Mouse (Mus musculus) liver, embryonic 11.5 days (tissue): Measurements from ENCODE around the gene 4933400A11Rik. TPM values are rescaled to one million over a fixed set of nuclear protein-coding genes. Genes with fewer than 3 reads are reported as not detected.

Source experiments
- ATAC-seq: fragments of 200-750 bp; cut with Nextera tagmentation; replicated peaks from 2 replicates; pipeline ENCODE4 v1.8.0; 2017; ENCODE audit warnings: moderate number of reproducible peaks, mild to moderate bottlenecking, moderate TSS enrichment, moderate library complexity; ENCODE audit not compliant: low FRiP score
- DNase-seq: peaks from one replicate; pipeline ENCODE4 v3.0.0-alpha.2; 2017; ENCODE audit warnings: low spot score
- H3K27ac ChIP-seq: fragments of 300-500 bp; sonication (generic); 2 replicates; pipeline ENCODE4 v1.5.1; 2014; ENCODE audit warnings: mild to moderate bottlenecking, low read depth, low read length, control low read depth
- H3K27me3 ChIP-seq: fragments of 300-500 bp; sonication (generic); replicated peaks from 2 replicates; pipeline ENCODE4 v1.6.1; 2014; ENCODE audit warnings: low read length, mixed read lengths; ENCODE audit not compliant: control insufficient read depth, insufficient read depth
- H3K36me3 ChIP-seq: fragments of 300-500 bp; sonication (generic); 2 replicates; pipeline ENCODE4 v1.6.1; 2014; ENCODE audit warnings: mild to moderate bottlenecking, low read length, moderate library complexity, mixed read lengths; ENCODE audit not compliant: control insufficient read depth, insufficient read depth
- H3K4me1 ChIP-seq: fragments of 300-500 bp; sonication (generic); replicated peaks from 2 replicates; pipeline ENCODE4 v1.6.1; 2014; ENCODE audit warnings: low read length, mixed read lengths; ENCODE audit not compliant: control insufficient read depth, insufficient read depth
- H3K4me2 ChIP-seq: fragments of 300-500 bp; sonication (generic); 2 replicates; pipeline ENCODE4 v1.6.1; 2014; ENCODE audit warnings: mild to moderate bottlenecking, control low read depth, moderate library complexity
- H3K4me3 ChIP-seq: fragments of 300-500 bp; sonication (generic); 2 replicates; pipeline ENCODE4 v1.5.1; 2014; ENCODE audit warnings: low read depth, low read length, control low read depth
- H3K9ac ChIP-seq: fragments of 300-500 bp; sonication (generic); 2 replicates; pipeline ENCODE4 v1.6.1; 2014; ENCODE audit warnings: low read depth, low read length, control low read depth
- H3K9me3 ChIP-seq: fragments of 300-500 bp; sonication (generic); 2 replicates; pipeline ENCODE4 v1.6.1; 2016; ENCODE audit warnings: low read length, inconsistent platforms, mixed read lengths; ENCODE audit not compliant: control insufficient read depth
- WGBS: fragments of 180-500 bp; shearing (Covaris S2); extraction: QIAGEN DNeasy Blood & Tissue Kit; methylation state at CpG from one replicate; pipeline ENCODE4 v1.1.7; 2014; 5-methylcytosine and 5-hydroxymethylcytosine counted together
- polyA plus RNA-seq: library from polyadenylated mRNA; unstranded; fragments of >200 nt; fragmentation: Nextera tagmentation; extraction: Ambion mirVana; gene quantifications from 2 replicates; pipeline ENCODE4 v1.2.1, GENCODE M21; 2014

4933400A11Rik gene
- polyA plus RNA-seq = not detected in 2 replicates

- no peak within 1 kb of the TSS for H3K4me2 ChIP-seq
- no peaks in the 10 kb centered on the region for H3K9me3 ChIP-seq
- ATAC-seq (no peak), DNase-seq (no peak)
- H3K27ac ChIP-seq = no peak within 1 kb of the TSS
- no peaks in the 10 kb centered on the region for H3K36me3 ChIP-seq
- WGBS = 71% methylated on average over 3 of the region's 3 CpGs
- no peaks in the 10 kb centered on the region for H3K4me1 ChIP-seq
- no peak within 1 kb of the TSS for H3K4me3 ChIP-seq
- H3K27me3 ChIP-seq = no peaks in the 10 kb centered on the region; the same call in 1 of the 2 replicates
- H3K9ac ChIP-seq = no peak within 1 kb of the TSS
Observed at GRCm38 (mm10) chrX:169779535-169779934, at the start of gene 4933400A11Rik. TSS of gene 4933400A11Rik (minus strand) at chrX:169779635.

GRCm38 (mm10) chrX:169828136-169828535 lies 48.7 kb upstream of the 4933400A11Rik start:
- no peaks in the 10 kb centered on the region for H3K9me3 ChIP-seq
- DNase-seq (no peak), ATAC-seq (no peak)
- no peak overlapping the region for H3K4me3 ChIP-seq
- H3K27me3 ChIP-seq = peaks cover 2% of the 10 kb centered on the region; the same call in 1 of the 2 replicates
- no peak overlapping the region for H3K27ac ChIP-seq
- 29% methylated on average over 5 of the region's 5 CpGs for WGBS
- H3K4me2 ChIP-seq = no peak overlapping the region
- H3K4me1 ChIP-seq = no peaks in the 10 kb centered on the region
- H3K9ac ChIP-seq = no peak overlapping the region
- H3K36me3 ChIP-seq = no peaks in the 10 kb centered on the region

- DNase-seq = peak; percentile 29
- Histone ChIP-seq H3K9ac (no peak overlapping the region), H3K27ac (no peak overlapping the region), H3K9me3 (no peaks in the 10 kb centered on the region), H3K27me3 (peaks cover 2% of the 10 kb centered on the region; the same call in 1 of the 2 replicates), H3K36me3 (no peaks in the 10 kb centered on the region), H3K4me3 (no peak overlapping the region), H3K4me1 (no peaks in the 10 kb centered on the region), H3K4me2 (no peak overlapping the region)
- ATAC-seq = no peak
- WGBS = 32% methylated on average over 7 of the region's 7 CpGs
Observed at GRCm38 (mm10) chrX:169827720-169828119, 48.3 kb upstream of the 4933400A11Rik start.

GRCm38 (mm10) chrX:169826947-169827346 lies 47.5 kb upstream of the 4933400A11Rik start:
- 74% methylated on average over 10 of the region's 10 CpGs for WGBS

GRCm38 (mm10) chrX:169813673-169814072 lies 34.2 kb upstream of the 4933400A11Rik start:
- Histone ChIP-seq H3K4me2 (no peak overlapping the region), H3K4me1 (no peaks in the 10 kb centered on the region), H3K27ac (no peak overlapping the region), H3K4me3 (no peak overlapping the region), H3K9me3 (no peaks in the 10 kb centered on the region), H3K9ac (no peak overlapping the region), H3K27me3 (peaks cover 9% of the 10 kb centered on the region), H3K36me3 (no peaks in the 10 kb centered on the region)
- DNase-seq (no peak), ATAC-seq (no peak)
- 52% methylated on average over 1 of the region's 1 CpGs for WGBS

More at GRCm38 (mm10) chrX:169826947-169827346, 47.5 kb upstream of the 4933400A11Rik start:
- no peaks in the 10 kb centered on the region for H3K9me3 ChIP-seq
- H3K4me1 ChIP-seq = no peaks in the 10 kb centered on the region
- no peak for DNase-seq
- H3K4me2 ChIP-seq = no peak overlapping the region
- H3K4me3 ChIP-seq = no peak overlapping the region
- no peak overlapping the region for H3K27ac ChIP-seq
- no peaks in the 10 kb centered on the region for H3K36me3 ChIP-seq
- H3K27me3 ChIP-seq = peaks cover 2% of the 10 kb centered on the region; the same call in 1 of the 2 replicates
- no peak for ATAC-seq
- no peak overlapping the region for H3K9ac ChIP-seq

GRCm38 (mm10) chrX:169811783-169812182 lies 32.3 kb upstream of the 4933400A11Rik start:
- Histone ChIP-seq H3K27ac (no peak overlapping the region), H3K9ac (no peak overlapping the region), H3K36me3 (no peaks in the 10 kb centered on the region), H3K9me3 (no peaks in the 10 kb centered on the region), H3K27me3 (peaks cover 9% of the 10 kb centered on the region), H3K4me1 (no peaks in the 10 kb centered on the region), H3K4me2 (no peak overlapping the region), H3K4me3 (no peak overlapping the region)
- WGBS = 66% methylated on average over 2 of the region's 2 CpGs
- DNase-seq (no peak), ATAC-seq (no peak)

- WGBS = 55% methylated on average over 5 of the region's 5 CpGs
- peaks cover 9% of the 10 kb centered on the region for H3K27me3 ChIP-seq
- H3K4me2 ChIP-seq = no peak overlapping the region
- DNase-seq (no peak), ATAC-seq (no peak)
- H3K4me3 ChIP-seq = no peak overlapping the region
- H3K36me3 ChIP-seq = no peaks in the 10 kb centered on the region
- no peaks in the 10 kb centered on the region for H3K9me3 ChIP-seq
- H3K27ac ChIP-seq = no peak overlapping the region
- H3K4me1 ChIP-seq = no peaks in the 10 kb centered on the region
- no peak overlapping the region for H3K9ac ChIP-seq
Observed at GRCm38 (mm10) chrX:169811318-169811717, 31.9 kb upstream of the 4933400A11Rik start.

- DNase-seq (no peak), ATAC-seq (no peak)
- Histone ChIP-seq H3K36me3 (no peaks in the 10 kb centered on the region), H3K27ac (no peak overlapping the region), H3K4me1 (no peaks in the 10 kb centered on the region), H3K4me3 (no peak overlapping the region), H3K9ac (no peak overlapping the region), H3K27me3 (peaks cover 5% of the 10 kb centered on the region), H3K4me2 (no peak overlapping the region), H3K9me3 (no peaks in the 10 kb centered on the region)
- 82% methylated on average over 3 of the region's 3 CpGs for WGBS
Observed at GRCm38 (mm10) chrX:169807744-169808143, 28.3 kb upstream of the 4933400A11Rik start.

GRCm38 (mm10) chrX:169805791-169806190 lies 26.4 kb upstream of the 4933400A11Rik start:
- Histone ChIP-seq H3K4me1 (no peaks in the 10 kb centered on the region), H3K4me2 (no peak overlapping the region), H3K27ac (no peak overlapping the region), H3K36me3 (no peaks in the 10 kb centered on the region), H3K27me3 (0 out of 2 replicates have a peak, but pooled peaks cover 3% of the 10 kb centered on the region), H3K4me3 (no peak overlapping the region), H3K9ac (no peak overlapping the region), H3K9me3 (no peaks in the 10 kb centered on the region)
- ATAC-seq (no peak), DNase-seq (no peak)
- 60% methylated on average over 5 of the region's 5 CpGs for WGBS
